In the genomic region with DNA sequence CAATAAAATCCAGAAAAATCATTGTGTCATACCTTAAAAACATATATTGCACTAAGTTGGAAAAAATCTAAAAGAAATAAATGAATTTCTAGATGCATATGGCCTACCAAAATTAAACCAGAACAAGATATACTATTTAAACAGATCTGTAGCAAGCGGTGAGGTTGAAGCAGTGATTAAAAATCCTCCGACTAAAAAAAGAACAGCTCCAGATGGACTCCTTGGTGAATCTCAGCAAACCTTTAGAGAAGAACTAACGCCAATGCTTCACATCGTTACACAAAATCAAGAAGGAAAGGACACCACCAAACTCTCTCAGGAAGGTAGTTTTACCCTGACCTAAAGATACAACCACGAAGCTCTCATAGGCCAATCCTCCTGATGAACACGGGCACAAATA, we compare ENCODE assay signal across 17 mouse cellular contexts.
"Had no signal": no experiment of that assay in that cellular context is flagged by ENCODE, and none has a peak within 500 bp of the region (broad histone marks: within the 10 kb centered on the region; RNA-seq: fewer than 3 reads in every experiment).

No protein-coding gene starts in this region.

- DNase-seq: left cerebral cortex, postnatal 4 days; liver; liver, embryonic 13.5 days; liver, postnatal 0 days; lung, adult 18-20 months; lung, adult 2 months; lung, embryonic 14.5 days; lung, postnatal 10 days; lung, postnatal 14 days; lung, postnatal 36 days; lung, postnatal 4 days; midbrain, embryonic 14.5 days had no signal

- ATAC-seq: liver, embryonic 12.5 days; liver, postnatal 0 days; lung, postnatal 0 days; midbrain, embryonic 13.5 days; midbrain, embryonic 15.5 days; midbrain, embryonic 16.5 days had no signal
